Mouse (Mus musculus) 416B (cell line): ENCODE measurements at regions not wholly inside any gene's neighbourhood (a gene's known extent, or its start where the extent isn't known, plus 50 kb on each side); places are given as distances from the start of the nearest gene placed in this dataset.
A peak's percentile ranks its signal among the peaks of the same experiment; 100 is the strongest.

Experiments used
- DNase-seq: peaks from one replicate; pipeline ENCODE4 v3.0.0; 2011; ENCODE audit warnings: low read depth

GRCm38 (mm10) chr2:19049877-19050731, 52.0 kb downstream of the 4930426L09Rik start:
- DNase-seq: no peak

GRCm38 (mm10) chr2:19055500-19055899, 57.4 kb downstream of the 4930426L09Rik start:
- DNase-seq: peak; percentile 67

- DNase-seq: no peak
Observed at GRCm38 (mm10) chr2:19057859-19058258, 59.7 kb downstream of the 4930426L09Rik start.

GRCm38 (mm10) chr2:19058765-19059164, 60.6 kb downstream of the 4930426L09Rik start:
- DNase-seq: no peak

- DNase-seq: peak; percentile 33
Observed at GRCm38 (mm10) chr2:19059246-19059645, 61.1 kb downstream of the 4930426L09Rik start.

GRCm38 (mm10) chr2:19060218-19060915, 62.2 kb downstream of the 4930426L09Rik start:
- DNase-seq: no peak

- DNase-seq: peak; percentile 57
Observed at GRCm38 (mm10) chr2:19064560-19065362, 66.6 kb downstream of the 4930426L09Rik start.

- DNase-seq: no peak
Observed at GRCm38 (mm10) chr2:19065511-19065910, 67.4 kb downstream of the 4930426L09Rik start.

- no peak for DNase-seq
Observed at GRCm38 (mm10) chr2:19068161-19068560, 70.0 kb downstream of the 4930426L09Rik start.

GRCm38 (mm10) chr2:19083816-19084215, 85.7 kb downstream of the 4930426L09Rik start:
- no peak for DNase-seq

GRCm38 (mm10) chr2:19085105-19085504, 87.0 kb downstream of the 4930426L09Rik start:
- DNase-seq: no peak

GRCm38 (mm10) chr2:19086167-19086566, 88.0 kb downstream of the 4930426L09Rik start:
- no peak for DNase-seq

GRCm38 (mm10) chr2:19086621-19087020, 88.5 kb downstream of the 4930426L09Rik start:
- DNase-seq: no peak

- DNase-seq: no peak
Observed at GRCm38 (mm10) chr2:19099384-19099783, 99.7 kb upstream of the Armc3 start.

- DNase-seq: no peak
Observed at GRCm38 (mm10) chr2:19108753-19109152, 90.3 kb upstream of the Armc3 start.

GRCm38 (mm10) chr2:19119871-19120270, 79.2 kb upstream of the Armc3 start:
- DNase-seq: peak; percentile 83

GRCm38 (mm10) chr2:19132864-19133263, 66.2 kb upstream of the Armc3 start:
- no peak for DNase-seq

- no peak for DNase-seq
Observed at GRCm38 (mm10) chr2:19142586-19142985, 56.5 kb upstream of the Armc3 start.

GRCm38 (mm10) chr2:19145412-19145811, 53.7 kb upstream of the Armc3 start:
- DNase-seq: peak; percentile 75

GRCm38 (mm10) chr2:19145881-19146280, 53.2 kb upstream of the Armc3 start:
- DNase-seq: no peak

GRCm38 (mm10) chr2:19146289-19146688, 52.8 kb upstream of the Armc3 start:
- peak; percentile 38 for DNase-seq

GRCm38 (mm10) chr2:19148812-19149211, 50.3 kb upstream of the Armc3 start:
- no peak for DNase-seq
